Mouse (Mus musculus) embryonic facial prominence, embryonic 10.5 days (tissue): ENCODE results near the gene Cst9. TPM values are rescaled to one million over a fixed set of nuclear protein-coding genes. Genes with fewer than 3 reads are reported as not detected.

Experiments used
- DNase-seq: peaks from one replicate; pipeline ENCODE4 v3.0.0-alpha.2; 2017; ENCODE audit warnings: low spot score
- H3K27ac ChIP-seq: fragments of 300-500 bp; sonication (generic); replicated peaks from 2 replicates; pipeline ENCODE4 v1.5.1; 2016; ENCODE audit warnings: mild to moderate bottlenecking
- H3K27me3 ChIP-seq: fragments of 300-500 bp; sonication (generic); replicated peaks from 2 replicates; pipeline ENCODE4 v1.6.1; 2016; ENCODE audit warnings: low read depth, mild to moderate bottlenecking; ENCODE audit not compliant: poor library complexity, severe bottlenecking
- H3K36me3 ChIP-seq: fragments of 300-500 bp; sonication (generic); replicated peaks from 2 replicates; pipeline ENCODE4 v1.6.1; 2016; ENCODE audit warnings: mild to moderate bottlenecking, moderate library complexity
- H3K4me1 ChIP-seq: fragments of 300-500 bp; sonication (generic); 2 replicates; pipeline ENCODE4 v1.6.1; 2016
- H3K4me3 ChIP-seq: fragments of 300-500 bp; sonication (generic); 2 replicates; pipeline ENCODE4 v1.5.1; 2016; ENCODE audit warnings: mild to moderate bottlenecking, moderate library complexity
- H3K9me3 ChIP-seq: fragments of 300-500 bp; sonication (generic); 2 replicates; pipeline ENCODE4 v1.6.1; 2016; ENCODE audit warnings: mild to moderate bottlenecking
- WGBS: fragments of 180-500 bp; shearing (Covaris S2); methylation state at CpG from one replicate; pipeline ENCODE4 v1.1.7; 2016; 5-methylcytosine and 5-hydroxymethylcytosine counted together
- polyA plus RNA-seq: library from polyadenylated mRNA; unstranded; fragments of >200 nt; fragmentation: Nextera tagmentation; extraction: Ambion mirVana; gene quantifications from 2 replicates; pipeline ENCODE4 v1.2.1, GENCODE M21; 2016

Gene Cst9
- not detected in 2 replicates for polyA plus RNA-seq

DNA sequence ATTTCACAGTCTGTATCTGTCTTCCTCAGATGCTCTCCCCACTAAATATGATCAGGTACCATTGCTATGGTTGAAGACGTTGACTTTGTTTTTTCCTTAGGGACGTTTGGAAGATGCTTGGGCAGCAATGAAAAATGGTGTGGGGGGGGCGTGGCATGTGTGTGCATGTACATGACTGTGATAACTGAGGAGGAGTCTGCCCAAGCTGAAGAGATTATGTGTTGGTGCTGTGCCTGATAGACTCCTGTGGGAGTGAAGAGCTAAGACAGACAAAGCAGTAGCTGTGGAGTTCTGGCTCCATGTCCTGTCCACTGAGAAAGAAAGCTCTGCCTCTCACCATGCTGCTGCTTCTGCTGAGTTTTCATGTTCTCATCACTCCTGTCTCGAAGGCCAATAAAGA lies at the start of gene Cst9:
Gene Cst9 (plus strand): TSS at position 236 of the 400 bp plus-strand sequence.
- Histone ChIP-seq H3K27me3 (no peaks in the 10 kb centered on the region), H3K4me1 (no peaks in the 10 kb centered on the region), H3K27ac (no peak within 1 kb of the TSS), H3K9me3 (no peaks in the 10 kb centered on the region), H3K36me3 (no peaks in the 10 kb centered on the region), H3K4me3 (no peak within 1 kb of the TSS)
- DNase-seq: no peak
- WGBS: 84% methylated on average over 4 of the region's 4 CpGs

DNA sequence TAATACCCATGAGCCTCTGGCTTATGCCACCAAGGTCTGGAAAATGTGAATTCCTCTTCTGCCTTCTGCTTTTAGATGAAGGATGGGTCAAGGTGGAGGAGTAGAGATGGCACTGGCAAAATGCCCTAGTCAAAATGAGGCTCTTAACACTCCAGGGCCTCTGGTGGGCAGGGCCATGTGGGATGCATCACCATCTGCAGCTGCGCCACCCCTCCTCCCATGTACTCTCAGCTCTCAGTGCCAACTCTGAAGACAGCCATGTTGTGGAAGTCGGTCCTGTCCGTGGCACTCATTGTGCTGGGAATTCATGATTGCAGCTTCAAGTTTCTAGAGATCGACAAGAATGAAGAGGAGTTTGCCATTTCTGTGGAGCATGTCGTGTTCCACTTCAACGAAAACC lies 45.8 kb upstream of the Cst9 start, which contains the start of gene Cst12:
Gene Cst12 (plus strand): TSS at position 220 of the 400 bp plus-strand sequence.
- 90% methylated on average over 6 of the region's 6 CpGs for WGBS
- Histone ChIP-seq H3K9me3 (no peaks in the 10 kb centered on the region), H3K36me3 (no peaks in the 10 kb centered on the region), H3K4me1 (no peaks in the 10 kb centered on the region), H3K27ac (no peak within 1 kb of the TSS), H3K4me3 (no peak within 1 kb of the TSS), H3K27me3 (no peaks in the 10 kb centered on the region)
- DNase-seq: no peak

DNA sequence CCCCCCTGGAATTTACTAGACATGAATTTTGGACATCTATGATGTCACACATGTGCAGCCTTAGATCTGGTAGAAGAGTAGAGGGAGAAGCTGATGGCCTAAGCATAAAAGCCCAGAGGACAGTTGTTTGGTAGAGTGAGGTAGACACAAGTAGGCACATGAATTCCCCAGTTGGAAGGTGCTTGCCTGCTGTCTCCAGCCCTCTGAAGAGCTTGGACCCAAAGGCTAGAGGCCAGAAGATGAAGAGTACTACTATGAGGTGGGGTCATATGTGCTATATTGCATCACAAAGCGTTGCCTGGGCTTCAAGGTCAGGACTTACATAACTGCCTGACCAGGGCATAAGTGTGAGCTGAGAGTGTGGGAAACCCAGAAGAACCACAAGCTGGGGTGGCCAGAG lies 36.5 kb upstream of the Cst9 start, which contains the start of gene Cst8:
Gene Cst8 (plus strand): TSS at position 301 of the 400 bp plus-strand sequence.
- Histone ChIP-seq H3K27ac (no peak within 1 kb of the TSS), H3K9me3 (no peaks in the 10 kb centered on the region), H3K4me1 (no peaks in the 10 kb centered on the region), H3K36me3 (no peaks in the 10 kb centered on the region), H3K4me3 (no peak within 1 kb of the TSS), H3K27me3 (no peaks in the 10 kb centered on the region)
- WGBS: 89% methylated on average over 1 of the region's 1 CpGs
- no peak for DNase-seq

DNA sequence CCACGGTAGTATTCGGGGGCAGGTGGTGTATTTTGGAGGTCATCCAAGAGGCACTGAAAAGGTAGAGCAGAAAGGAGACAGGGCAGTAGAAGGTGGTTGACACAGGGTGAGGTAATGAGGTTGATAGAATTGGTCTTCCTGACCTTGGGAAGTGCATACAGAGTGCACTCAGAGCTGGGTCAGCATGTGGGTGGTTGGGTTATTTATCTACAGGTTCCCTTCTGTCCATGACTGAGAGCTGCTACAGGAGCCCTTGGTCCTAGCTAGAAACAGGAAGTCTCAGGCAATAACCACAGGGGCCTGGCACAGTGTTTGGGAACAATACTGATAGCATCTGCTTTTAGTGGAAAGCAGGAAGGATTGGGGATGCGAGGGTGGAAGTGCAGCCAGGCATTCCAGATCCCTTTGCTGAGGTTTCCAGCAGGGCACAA lies 33.4 kb upstream of the Cst9 start:
- Histone ChIP-seq H3K4me1 (no peaks in the 10 kb centered on the region), H3K27ac (no peak overlapping the region), H3K27me3 (no peaks in the 10 kb centered on the region), H3K36me3 (no peaks in the 10 kb centered on the region), H3K4me3 (no peak overlapping the region), H3K9me3 (no peaks in the 10 kb centered on the region)
- 68% methylated on average over 3 of the region's 3 CpGs for WGBS
- DNase-seq: no peak

DNA sequence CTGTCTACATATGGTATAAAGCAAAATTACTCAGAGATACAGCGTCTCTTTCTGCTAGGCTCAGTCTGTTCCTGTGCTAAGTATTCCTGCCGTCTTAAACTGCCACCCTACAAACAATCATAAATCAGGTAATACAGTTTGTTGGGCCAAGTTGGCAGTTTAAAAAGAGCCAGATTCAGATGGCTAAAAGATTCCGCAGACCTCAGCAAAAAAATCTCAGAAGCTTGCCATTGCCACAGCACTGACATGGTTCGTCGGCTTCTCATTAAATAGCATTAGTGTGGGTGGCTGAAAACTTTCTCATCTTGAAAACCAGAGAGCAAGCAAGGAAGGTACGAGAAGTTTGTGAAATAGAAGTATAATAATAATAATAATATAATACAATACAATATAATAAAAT lies 28.3 kb upstream of the Cst9 start:
- no peaks in the 10 kb centered on the region for H3K9me3 ChIP-seq
- WGBS: 81% methylated on average over 6 of the region's 6 CpGs

DNA sequence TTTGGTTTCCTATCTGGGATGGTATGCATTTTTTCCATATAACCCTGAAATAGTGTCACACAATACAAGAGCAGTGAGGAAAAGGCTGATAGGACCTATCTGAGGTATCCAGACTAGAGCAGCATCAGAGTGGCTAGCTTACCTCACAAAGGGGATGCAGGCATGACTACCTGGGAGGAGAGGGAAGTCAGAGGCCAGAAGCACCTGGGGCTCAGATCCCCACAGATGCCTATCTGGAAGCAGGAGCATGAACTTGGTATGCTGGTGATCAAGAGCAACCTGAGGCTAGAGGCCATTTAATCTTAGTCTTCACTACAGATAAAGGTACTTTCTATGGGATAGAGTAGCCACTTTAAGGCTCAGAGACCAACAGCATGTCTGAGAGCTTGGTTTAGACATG lies 15.0 kb upstream of the Cst9 start, which contains the start of gene Cst13:
Gene Cst13 (plus strand): TSS at position 173 of the 400 bp plus-strand sequence.
- Histone ChIP-seq H3K36me3 (no peaks in the 10 kb centered on the region), H3K4me1 (no peaks in the 10 kb centered on the region), H3K27ac (no peak within 1 kb of the TSS), H3K27me3 (no peaks in the 10 kb centered on the region), H3K4me3 (no peak within 1 kb of the TSS), H3K9me3 (no peaks in the 10 kb centered on the region)
- DNase-seq: no peak

More for the DNA sequence above, 28.3 kb upstream of the Cst9 start:
- no peaks in the 10 kb centered on the region for H3K36me3 ChIP-seq
- no peak overlapping the region for H3K27ac ChIP-seq
- no peaks in the 10 kb centered on the region for H3K4me1 ChIP-seq
- no peaks in the 10 kb centered on the region for H3K27me3 ChIP-seq
- no peak for DNase-seq
- no peak overlapping the region for H3K4me3 ChIP-seq

DNA sequence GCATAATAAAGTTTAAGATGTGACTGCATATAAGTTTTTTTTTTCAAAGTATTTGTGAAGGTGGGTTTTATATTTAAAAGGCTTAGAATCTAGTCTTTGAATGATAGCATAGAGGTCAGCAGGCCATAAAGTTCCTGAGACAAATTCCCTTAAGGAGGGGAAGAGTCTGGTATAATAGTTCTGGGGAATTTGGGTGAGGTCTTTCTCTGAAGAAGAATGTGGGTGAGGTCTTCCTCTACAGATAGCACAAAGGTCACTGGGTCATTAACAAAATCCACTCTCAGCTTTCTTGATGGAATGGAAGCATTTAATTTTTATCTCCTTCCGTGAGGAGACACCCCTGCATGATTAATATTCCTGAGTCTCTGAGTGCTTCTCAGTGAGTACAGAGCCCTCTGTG lies 9.0 kb upstream of the Cst9 start:
- H3K4me1 ChIP-seq: no peaks in the 10 kb centered on the region
- no peak overlapping the region for H3K27ac ChIP-seq
- H3K9me3 ChIP-seq: no peaks in the 10 kb centered on the region
- no peaks in the 10 kb centered on the region for H3K36me3 ChIP-seq
- no peak for DNase-seq
- no peaks in the 10 kb centered on the region for H3K27me3 ChIP-seq
- no peak overlapping the region for H3K4me3 ChIP-seq
- 71% methylated on average over 1 of the region's 1 CpGs for WGBS

DNA sequence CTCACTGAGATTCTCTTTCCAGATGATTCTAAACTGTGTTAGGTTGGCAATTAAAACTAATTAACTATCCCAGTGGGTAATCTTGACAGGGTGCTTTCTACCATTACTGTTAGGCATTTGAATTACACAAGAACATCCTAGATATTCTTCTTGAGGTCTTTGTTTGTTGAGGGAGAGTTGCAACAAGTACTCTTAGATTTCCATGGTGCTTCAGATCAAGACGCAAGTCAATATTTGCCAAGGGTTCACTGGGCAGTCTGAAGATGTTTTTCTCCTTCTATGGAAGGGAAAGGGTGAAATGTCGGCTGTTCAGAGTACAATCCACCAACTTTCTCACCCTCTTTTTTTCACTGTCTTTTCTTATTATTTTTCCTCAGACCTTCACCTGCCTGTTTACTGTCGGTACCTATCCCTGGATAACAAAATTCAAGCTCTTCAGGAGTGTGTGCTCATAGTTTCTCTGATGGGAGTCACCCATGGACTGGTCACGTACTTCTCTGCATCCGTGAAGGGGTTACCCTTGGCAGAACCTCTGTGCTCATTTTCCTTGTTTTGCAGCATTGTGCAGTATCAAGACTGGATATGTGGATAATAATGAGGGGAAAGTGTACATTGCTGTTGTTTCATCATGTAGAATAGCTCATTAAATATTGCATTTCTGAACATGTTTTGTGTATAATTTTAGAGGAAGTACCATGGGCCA lies 3.3 kb downstream of the Cst9 start:
- Histone ChIP-seq H3K4me1 (no peaks in the 10 kb centered on the region), H3K27ac (no peak overlapping the region), H3K9me3 (no peaks in the 10 kb centered on the region), H3K4me3 (no peak overlapping the region), H3K27me3 (no peaks in the 10 kb centered on the region), H3K36me3 (no peaks in the 10 kb centered on the region)
- no peak for DNase-seq
- 87% methylated on average over 5 of the region's 5 CpGs for WGBS

DNA sequence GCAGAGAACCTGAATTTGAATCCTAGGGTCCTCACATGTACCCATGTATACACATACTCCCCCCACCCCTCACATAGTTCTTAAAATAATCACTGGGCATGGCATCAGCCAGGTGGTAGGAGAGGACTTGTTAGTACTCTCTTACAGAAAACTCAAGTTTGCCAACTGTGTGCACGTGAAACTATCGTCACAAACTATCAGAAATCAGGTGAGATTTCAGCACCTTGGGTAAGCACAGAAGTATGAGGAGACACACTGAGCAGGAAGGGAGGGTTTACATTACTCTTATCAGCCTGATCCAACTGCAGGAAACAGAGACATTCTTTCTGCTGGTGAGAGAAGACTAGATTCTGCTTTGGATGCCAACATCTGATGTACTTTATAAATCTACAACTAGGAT lies 4.3 kb downstream of the Cst9 start:
- 92% methylated on average over 2 of the region's 2 CpGs for WGBS
- no peak for DNase-seq
- no peaks in the 10 kb centered on the region for H3K9me3 ChIP-seq

DNA sequence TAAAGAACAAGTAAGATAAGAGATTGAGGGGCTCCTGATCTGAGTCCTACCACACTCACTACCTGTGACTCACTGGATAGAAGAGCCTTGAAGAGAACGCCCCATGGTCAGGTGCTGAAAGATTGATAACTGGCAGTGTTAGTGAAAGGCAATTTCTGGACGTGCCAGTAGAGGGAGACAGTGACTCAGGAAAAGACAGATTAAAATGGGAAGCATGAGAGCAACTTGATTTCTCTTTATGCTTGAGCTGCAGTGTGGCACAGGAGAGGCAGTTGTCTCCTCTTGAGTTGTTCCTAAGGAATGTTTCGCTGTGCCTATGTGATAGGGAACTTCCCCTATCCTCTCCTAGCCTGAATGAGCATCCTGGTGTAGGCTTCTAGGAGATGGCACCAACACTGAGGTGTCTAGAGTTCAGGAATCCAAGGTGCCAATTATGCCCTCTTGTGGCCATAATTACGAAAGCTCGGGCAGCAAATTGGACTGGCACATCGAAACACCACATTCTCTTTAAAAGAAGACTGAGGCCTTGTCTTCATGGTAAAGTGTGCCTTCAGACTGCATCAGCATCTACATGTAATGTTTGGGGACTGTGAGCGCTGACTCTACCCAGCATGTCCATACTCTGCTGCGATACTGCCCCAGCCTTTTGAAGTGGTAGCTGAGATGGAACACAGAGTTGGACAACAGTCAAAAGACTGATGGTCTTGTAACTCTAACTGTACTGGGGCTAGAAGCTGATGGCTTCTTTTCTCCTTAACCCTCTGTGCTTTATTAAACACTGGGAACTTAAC lies 16.4 kb downstream of the Cst9 start:
- 45% methylated on average over 8 of the region's 8 CpGs for WGBS
- peak; percentile 61 for DNase-seq
- no peaks in the 10 kb centered on the region for H3K36me3 ChIP-seq

More for the DNA sequence above, 4.3 kb downstream of the Cst9 start:
- H3K36me3 ChIP-seq: no peaks in the 10 kb centered on the region
- no peaks in the 10 kb centered on the region for H3K4me1 ChIP-seq
- H3K27ac ChIP-seq: no peak overlapping the region
- no peak overlapping the region for H3K4me3 ChIP-seq
- H3K27me3 ChIP-seq: no peaks in the 10 kb centered on the region

DNA sequence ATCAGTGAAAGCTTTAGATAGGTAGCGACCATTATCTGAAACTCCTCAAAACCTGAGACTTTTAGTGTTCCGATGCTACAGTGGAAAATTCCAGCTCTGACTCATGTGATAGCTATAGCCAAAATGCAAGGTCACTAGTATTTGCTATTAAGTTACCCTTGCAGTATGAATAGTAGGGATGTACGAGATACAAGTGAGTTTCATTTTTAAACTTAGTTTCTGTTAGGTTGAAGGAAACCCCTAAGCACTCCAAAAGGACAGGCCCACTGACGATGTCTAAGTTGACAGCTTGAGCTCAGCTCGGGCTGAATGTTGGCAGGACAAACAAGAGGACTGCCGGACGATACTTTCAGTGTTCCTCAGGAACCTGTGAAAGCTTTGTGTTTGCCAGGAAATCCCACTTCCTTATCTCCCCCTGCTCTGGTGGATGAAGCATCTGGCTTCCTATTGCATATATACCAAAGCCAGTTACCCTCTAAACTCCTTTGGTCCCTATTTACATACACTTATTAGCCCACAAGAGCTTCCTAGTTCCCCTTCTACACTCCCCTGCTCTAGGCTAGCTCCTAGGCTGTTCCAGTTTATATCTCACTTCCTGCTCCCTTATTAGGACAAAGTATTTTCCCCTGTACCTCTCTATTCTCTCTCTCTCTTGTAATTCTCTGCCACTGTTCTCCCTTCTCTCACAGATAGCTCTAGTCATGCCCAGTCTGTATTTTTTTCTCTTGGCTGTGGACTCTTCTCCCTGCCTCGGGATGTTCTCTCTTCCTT lies 21.9 kb downstream of the Cst9 start:
- Histone ChIP-seq H3K4me1 (no peaks in the 10 kb centered on the region), H3K4me3 (no peak overlapping the region), H3K9me3 (no peaks in the 10 kb centered on the region), H3K36me3 (no peaks in the 10 kb centered on the region), H3K27ac (no peak overlapping the region), H3K27me3 (no peaks in the 10 kb centered on the region)
- WGBS: 77% methylated on average over 8 of the region's 8 CpGs
- DNase-seq: no peak

More for the DNA sequence above, 16.4 kb downstream of the Cst9 start:
- H3K4me1 ChIP-seq: no peaks in the 10 kb centered on the region
- no peaks in the 10 kb centered on the region for H3K9me3 ChIP-seq
- no peak overlapping the region for H3K4me3 ChIP-seq
- no peak overlapping the region for H3K27ac ChIP-seq
- H3K27me3 ChIP-seq: no peaks in the 10 kb centered on the region

DNA sequence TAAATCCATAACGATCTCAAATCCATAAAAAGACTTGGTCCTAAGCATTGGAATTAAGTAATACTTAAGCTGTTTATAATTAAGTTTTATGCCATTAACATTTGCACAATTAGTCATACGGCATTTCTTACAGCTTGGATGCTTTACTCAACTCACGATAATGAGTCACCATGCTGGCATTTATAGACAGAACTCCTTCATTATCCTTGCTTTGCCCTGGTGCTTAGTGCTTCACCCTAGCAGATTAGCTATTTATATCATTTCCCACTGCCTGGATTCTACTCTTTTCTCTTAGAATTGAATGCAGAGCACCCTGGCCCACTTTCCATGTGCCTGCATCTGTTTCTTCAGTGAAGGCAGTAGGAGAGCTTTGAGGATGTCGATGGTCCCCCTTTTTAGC lies 22.6 kb downstream of the Cst9 start:
- H3K27me3 ChIP-seq: no peaks in the 10 kb centered on the region
- no peak overlapping the region for H3K27ac ChIP-seq
- no peaks in the 10 kb centered on the region for H3K36me3 ChIP-seq
- no peak for DNase-seq
- no peak overlapping the region for H3K4me3 ChIP-seq
- 90% methylated on average over 4 of the region's 4 CpGs for WGBS
- no peaks in the 10 kb centered on the region for H3K9me3 ChIP-seq
- H3K4me1 ChIP-seq: no peaks in the 10 kb centered on the region
